Mouse (Mus musculus) lung, postnatal 10 days (tissue): ENCODE measurements around the gene Cdkn2d.
A peak's percentile ranks its signal among the peaks of the same experiment; 100 is the strongest.
"Not testable (repeated sequence)": the region's sequence is repeated elsewhere in the genome, so short reads cannot be mapped to it uniquely, and the experiment has no call there.

ENCODE experiments used
- DNase-seq: peaks from one replicate; pipeline ENCODE4 v3.0.0; 2021

Cdkn2d gene

GRCm38 (mm10) chr9:21291022-21291787, at the start of gene Cdkn2d:
Gene Cdkn2d (minus strand): TSS chr9:21291407.
- peak; percentile 100 for DNase-seq

- DNase-seq: no peak
These were observed 49.2 kb upstream of the Cdkn2d start for GRCm38 (mm10) chr9:21340411-21340810.

- peak; percentile 68 for DNase-seq
These were observed 46.4 kb upstream of the Cdkn2d start for GRCm38 (mm10) chr9:21337652-21338051.

GRCm38 (mm10) chr9:21336491-21336890, 45.3 kb upstream of the Cdkn2d start:
- no peak for DNase-seq

GRCm38 (mm10) chr9:21335391-21335790, 44.2 kb upstream of the Cdkn2d start:
- DNase-seq: no peak

- DNase-seq: no peak
These were observed 43.5 kb upstream of the Cdkn2d start for GRCm38 (mm10) chr9:21334747-21335146.

- no peak for DNase-seq
These were observed 42.3 kb upstream of the Cdkn2d start for GRCm38 (mm10) chr9:21333523-21333922.

- no peak for DNase-seq
These were observed 41.2 kb upstream of the Cdkn2d start for GRCm38 (mm10) chr9:21332161-21333061.

GRCm38 (mm10) chr9:21331365-21332140, 40.3 kb upstream of the Cdkn2d start:
- no peak for DNase-seq

- DNase-seq: peak; percentile 31
These were observed 38.6 kb upstream of the Cdkn2d start for GRCm38 (mm10) chr9:21329699-21330289.

GRCm38 (mm10) chr9:21329041-21329440, 37.8 kb upstream of the Cdkn2d start:
- peak; percentile 86 for DNase-seq

- DNase-seq: no peak
These were observed 36.8 kb upstream of the Cdkn2d start for GRCm38 (mm10) chr9:21328041-21328440.

- DNase-seq: no peak
These were observed 36.4 kb upstream of the Cdkn2d start for GRCm38 (mm10) chr9:21327569-21327968.

- DNase-seq: peak; percentile 69
These were observed 33.1 kb upstream of the Cdkn2d start for GRCm38 (mm10) chr9:21324269-21324668.

- not testable (repeated sequence) for DNase-seq
These were observed 31.7 kb upstream of the Cdkn2d start for GRCm38 (mm10) chr9:21322917-21323297.

- DNase-seq: no peak
These were observed 31.2 kb upstream of the Cdkn2d start for GRCm38 (mm10) chr9:21322211-21322916.

GRCm38 (mm10) chr9:21321513-21321835, 30.3 kb upstream of the Cdkn2d start:
- DNase-seq: peak; percentile 63

- peak; percentile 91 for DNase-seq
These were observed 29.7 kb upstream of the Cdkn2d start, which contains the start of gene Slc44a2 for GRCm38 (mm10) chr9:21320619-21321512. Gene Slc44a2 (plus strand): TSS chr9:21320698.

GRCm38 (mm10) chr9:21320280-21320618, 29.0 kb upstream of the Cdkn2d start:
- no peak for DNase-seq

GRCm38 (mm10) chr9:21319503-21319902, 28.3 kb upstream of the Cdkn2d start:
- no peak for DNase-seq

GRCm38 (mm10) chr9:21318792-21319191, 27.6 kb upstream of the Cdkn2d start:
- DNase-seq: no peak
